Mouse (Mus musculus): ENCODE results near the gene Cyfip1. TPM values are rescaled to one million over a fixed set of nuclear protein-coding genes. Genes with fewer than 3 reads are reported as not detected.
A peak's percentile ranks its signal among the peaks of the same experiment; 100 is the strongest.

The Cyfip1 gene
- 103 and 105 TPM in 2 replicates for polyA plus RNA-seq (2015; fragmentation: Nextera tagmentation; extraction: Ambion mirVana)

- Histone ChIP-seq H3K9ac (peak within 1 kb of the TSS; percentile 94), H3K27me3 (replicated peaks) (no peaks in the 10 kb centered on the region), H3K9me3 (no peaks in the 10 kb centered on the region), H3K27ac (peak within 1 kb of the TSS; percentile 96), H3K4me2 (peak within 1 kb of the TSS; percentile 87), H3K4me3 (replicated peaks) (peak within 1 kb of the TSS; percentile 84), H3K4me1 (no peaks in the 10 kb centered on the region), H3K36me3 (no peaks in the 10 kb centered on the region)
- 45% methylated on average over 7 of the region's 7 CpGs for WGBS
- ATAC-seq (ENCODE audit: insufficient read depth, low FRiP score, low read depth): 0 out of 2 replicates have a peak, but pooled peaks have one; percentile 4
Observed at GRCm38 (mm10) chr7:55841445-55841844, at the start of gene Cyfip1. TSS of gene Cyfip1 (plus strand) at chr7:55841745.

GRCm38 (mm10) chr7:55792280-55792679 is 49.3 kb upstream of the Cyfip1 start:
- Histone ChIP-seq H3K9ac (no peak overlapping the region), H3K4me2 (no peak overlapping the region), H3K9me3 (no peaks in the 10 kb centered on the region), H3K27ac (no peak overlapping the region), H3K27me3 (replicated peaks) (no peaks in the 10 kb centered on the region), H3K4me3 (replicated peaks) (no peak overlapping the region), H3K4me1 (no peaks in the 10 kb centered on the region), H3K36me3 (peaks cover 14% of the 10 kb centered on the region)
- ATAC-seq (ENCODE audit: insufficient read depth, low FRiP score, low read depth): no peak
- 76% methylated on average over 3 of the region's 3 CpGs for WGBS

DNA sequence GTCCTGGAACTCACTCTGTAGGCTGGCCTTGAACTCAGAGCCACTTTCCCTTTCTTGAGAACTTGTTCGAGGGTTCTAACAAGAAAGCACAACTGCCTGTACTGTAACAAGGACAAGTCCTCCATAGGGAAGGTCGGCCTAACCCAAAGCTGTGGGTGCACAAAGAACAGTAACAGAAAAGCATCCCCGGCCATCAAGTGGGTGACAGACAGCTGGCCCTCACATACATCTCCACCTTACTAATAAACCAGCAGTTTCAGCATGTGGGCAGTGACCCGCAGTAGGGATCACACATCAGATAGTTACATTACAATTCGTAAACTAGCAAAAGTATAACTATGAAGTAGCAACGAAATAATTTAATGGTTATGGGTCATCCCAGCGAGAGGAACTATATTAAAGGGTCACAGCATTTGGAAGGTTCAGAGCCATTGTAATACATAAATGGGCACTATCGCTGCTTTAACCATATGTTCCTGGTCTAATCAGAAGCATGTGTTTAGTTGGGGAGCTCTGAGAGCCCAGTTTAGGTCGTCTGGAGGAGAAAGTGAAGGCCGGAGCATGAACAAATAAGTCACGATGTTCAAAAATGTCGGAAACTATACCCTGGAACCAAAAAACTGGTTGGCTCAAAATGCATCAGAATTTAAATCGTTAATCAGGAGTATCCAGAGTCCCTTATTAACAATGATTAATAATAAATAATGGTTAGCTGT is 48.2 kb upstream of the Cyfip1 start:
- WGBS: 37% methylated on average over 13 of the region's 13 CpGs
- Histone ChIP-seq H3K9me3 (no peaks in the 10 kb centered on the region), H3K4me2 (peak overlapping the region; percentile 58), H3K27ac (0 out of 2 replicates have a peak overlapping the region, but pooled peaks have one; percentile 26), H3K36me3 (peaks cover 19% of the 10 kb centered on the region), H3K27me3 (replicated peaks) (no peaks in the 10 kb centered on the region), H3K4me3 (replicated peaks) (peak overlapping the region; percentile 83), H3K4me1 (no peaks in the 10 kb centered on the region), H3K9ac (peak overlapping the region; percentile 39; the same call in 1 of the 2 replicates)
- peak; percentile 15; the same call in 1 of the 2 replicates for ATAC-seq (ENCODE audit: insufficient read depth, low FRiP score, low read depth)

- under 1% methylated on average over 51 of the region's 51 CpGs for WGBS
- ATAC-seq (ENCODE audit: insufficient read depth, low FRiP score, low read depth): peak; percentile 100
Observed at GRCm38 (mm10) chr7:55793952-55794603, 47.5 kb upstream of the Cyfip1 start, which contains the start of gene Tubgcp5. TSS of gene Tubgcp5 (plus strand) at chr7:55794154.

GRCm38 (mm10) chr7:55799981-55800380 is 41.6 kb upstream of the Cyfip1 start:
- no peak overlapping the region for H3K9ac ChIP-seq
- ATAC-seq (ENCODE audit: insufficient read depth, low FRiP score, low read depth): no peak
- H3K36me3 ChIP-seq: peaks cover 33% of the 10 kb centered on the region
- H3K4me3 ChIP-seq (replicated peaks): no peak overlapping the region
- H3K4me2 ChIP-seq: no peak overlapping the region
- H3K9me3 ChIP-seq: no peaks in the 10 kb centered on the region
- no peaks in the 10 kb centered on the region for H3K4me1 ChIP-seq
- no peak overlapping the region for H3K27ac ChIP-seq
- 86% methylated on average over 3 of the region's 3 CpGs for WGBS
- no peaks in the 10 kb centered on the region for H3K27me3 ChIP-seq (replicated peaks)

More at GRCm38 (mm10) chr7:55793952-55794603, 47.5 kb upstream of the Cyfip1 start, which contains the start of gene Tubgcp5:
- Histone ChIP-seq H3K4me3 (replicated peaks) (peak within 1 kb of the TSS; percentile 83), H3K4me2 (peak within 1 kb of the TSS; percentile 58), H3K9ac (peak within 1 kb of the TSS; percentile 71), H3K4me1 (no peaks in the 10 kb centered on the region), H3K36me3 (peaks cover 19% of the 10 kb centered on the region), H3K27ac (peak within 1 kb of the TSS; percentile 63; the same call in 1 of the 2 replicates), H3K9me3 (no peaks in the 10 kb centered on the region), H3K27me3 (replicated peaks) (no peaks in the 10 kb centered on the region)

DNA sequence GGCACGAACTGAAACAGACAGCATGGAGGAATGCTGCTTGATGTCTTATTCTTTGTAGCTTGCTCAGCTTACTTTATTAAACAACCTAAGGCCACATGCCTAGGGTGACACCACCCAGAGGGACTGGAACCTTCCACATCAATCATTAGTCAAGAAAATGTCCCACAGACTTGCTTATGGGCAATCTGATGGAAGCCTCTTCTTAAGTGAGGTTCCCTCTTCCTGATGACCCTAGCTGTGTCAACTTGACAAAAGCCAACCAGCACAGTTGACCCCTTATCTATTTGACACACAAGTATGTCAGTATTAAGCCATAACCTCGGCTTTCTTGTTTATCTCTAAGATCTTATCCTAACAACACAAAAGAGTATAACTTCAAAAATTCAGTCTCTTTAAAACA is 31.6 kb upstream of the Cyfip1 start:
- no peaks in the 10 kb centered on the region for H3K9me3 ChIP-seq
- no peak overlapping the region for H3K9ac ChIP-seq
- H3K36me3 ChIP-seq: peaks cover 39% of the 10 kb centered on the region
- no peaks in the 10 kb centered on the region for H3K4me1 ChIP-seq
- H3K27me3 ChIP-seq (replicated peaks): no peaks in the 10 kb centered on the region
- no peak overlapping the region for H3K4me2 ChIP-seq
- H3K27ac ChIP-seq: no peak overlapping the region
- no peak overlapping the region for H3K4me3 ChIP-seq (replicated peaks)
- ATAC-seq (ENCODE audit: insufficient read depth, low FRiP score, low read depth): no peak
- 76% methylated on average over 2 of the region's 2 CpGs for WGBS

- H3K9ac ChIP-seq: no peak overlapping the region
- no peak overlapping the region for H3K27ac ChIP-seq
- no peaks in the 10 kb centered on the region for H3K4me1 ChIP-seq
- no peak overlapping the region for H3K4me3 ChIP-seq (replicated peaks)
- H3K9me3 ChIP-seq: no peaks in the 10 kb centered on the region
- H3K36me3 ChIP-seq: peaks cover 33% of the 10 kb centered on the region
- ATAC-seq (ENCODE audit: insufficient read depth, low FRiP score, low read depth): no peak
- no peak overlapping the region for H3K4me2 ChIP-seq
- no peaks in the 10 kb centered on the region for H3K27me3 ChIP-seq (replicated peaks)
- 80% methylated on average over 5 of the region's 5 CpGs for WGBS
Observed at GRCm38 (mm10) chr7:55824468-55824867, 17.1 kb upstream of the Cyfip1 start.

GRCm38 (mm10) chr7:55827551-55827950 is 14.0 kb upstream of the Cyfip1 start:
- no peak for ATAC-seq (ENCODE audit: insufficient read depth, low FRiP score, low read depth)
- H3K27ac ChIP-seq: no peak overlapping the region
- H3K27me3 ChIP-seq (replicated peaks): no peaks in the 10 kb centered on the region
- H3K36me3 ChIP-seq: peaks cover 22% of the 10 kb centered on the region
- H3K9ac ChIP-seq: no peak overlapping the region
- H3K9me3 ChIP-seq: no peaks in the 10 kb centered on the region
- no peaks in the 10 kb centered on the region for H3K4me1 ChIP-seq
- H3K4me2 ChIP-seq: no peak overlapping the region
- no peak overlapping the region for H3K4me3 ChIP-seq (replicated peaks)
- 83% methylated on average over 9 of the region's 9 CpGs for WGBS

DNA sequence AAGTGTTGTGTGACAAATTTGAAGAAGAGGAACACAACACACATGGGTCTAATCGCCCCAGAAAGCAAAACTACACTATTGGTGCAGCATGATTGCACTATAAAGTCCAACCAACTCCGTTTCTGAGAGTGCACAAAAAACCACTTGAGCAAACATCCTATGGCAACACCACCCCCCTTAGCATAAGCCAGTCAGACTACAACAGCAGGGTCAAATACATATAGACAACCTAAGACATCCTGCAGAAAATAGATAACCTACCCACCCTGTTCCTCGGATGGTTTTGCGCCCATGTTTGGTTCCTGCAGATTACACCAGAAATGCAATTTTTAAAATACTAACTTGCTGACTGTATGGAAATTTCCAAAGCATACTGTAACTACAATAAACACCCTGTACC is 4.7 kb upstream of the Cyfip1 start:
- H3K9me3 ChIP-seq: no peaks in the 10 kb centered on the region
- ATAC-seq (ENCODE audit: insufficient read depth, low FRiP score, low read depth): no peak
- 74% methylated on average over 4 of the region's 4 CpGs for WGBS

DNA sequence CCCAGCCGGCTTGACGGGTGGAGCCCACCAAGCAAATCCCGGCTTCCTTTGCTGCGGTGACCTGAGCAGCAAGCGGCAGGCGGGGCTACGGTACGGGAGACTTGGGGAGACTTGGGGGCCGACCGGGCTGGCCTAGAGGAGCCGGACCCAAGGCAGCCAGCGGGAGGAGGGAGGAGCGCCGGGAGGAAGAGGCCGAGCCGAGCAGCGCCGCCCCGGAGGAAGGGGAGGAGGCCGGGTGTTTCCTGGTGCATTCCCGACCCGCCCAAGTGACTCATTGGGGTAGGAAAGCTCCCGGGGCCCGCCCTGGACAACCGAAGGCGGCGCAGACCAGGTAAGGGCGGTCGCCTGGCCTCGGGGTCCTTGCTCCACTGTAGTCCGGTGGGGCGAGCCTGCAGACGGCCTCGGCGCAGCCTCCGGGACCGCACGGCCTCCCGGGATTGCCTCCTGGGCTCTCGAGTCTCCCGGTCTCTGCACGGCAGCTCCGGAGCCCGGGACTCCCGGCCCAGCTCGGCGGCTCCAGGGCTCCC is 495 bp downstream of the Cyfip1 start:
- Histone ChIP-seq H3K9me3 (no peaks in the 10 kb centered on the region), H3K27me3 (replicated peaks) (no peaks in the 10 kb centered on the region), H3K4me3 (replicated peaks) (peak overlapping the region; percentile 84), H3K9ac (peak overlapping the region; percentile 94), H3K36me3 (no peaks in the 10 kb centered on the region), H3K4me2 (peak overlapping the region; percentile 87), H3K27ac (peak overlapping the region; percentile 96), H3K4me1 (no peaks in the 10 kb centered on the region)
- ATAC-seq (ENCODE audit: insufficient read depth, low FRiP score, low read depth): peak; percentile 97
- under 1% methylated on average over 46 of the region's 47 CpGs for WGBS

More for the DNA sequence above, 4.7 kb upstream of the Cyfip1 start:
- Histone ChIP-seq H3K27me3 (replicated peaks) (no peaks in the 10 kb centered on the region), H3K27ac (no peak overlapping the region), H3K4me3 (replicated peaks) (no peak overlapping the region), H3K36me3 (peaks cover 1% of the 10 kb centered on the region; the same call in 1 of the 2 replicates), H3K4me2 (no peak overlapping the region), H3K4me1 (no peaks in the 10 kb centered on the region), H3K9ac (no peak overlapping the region)

DNA sequence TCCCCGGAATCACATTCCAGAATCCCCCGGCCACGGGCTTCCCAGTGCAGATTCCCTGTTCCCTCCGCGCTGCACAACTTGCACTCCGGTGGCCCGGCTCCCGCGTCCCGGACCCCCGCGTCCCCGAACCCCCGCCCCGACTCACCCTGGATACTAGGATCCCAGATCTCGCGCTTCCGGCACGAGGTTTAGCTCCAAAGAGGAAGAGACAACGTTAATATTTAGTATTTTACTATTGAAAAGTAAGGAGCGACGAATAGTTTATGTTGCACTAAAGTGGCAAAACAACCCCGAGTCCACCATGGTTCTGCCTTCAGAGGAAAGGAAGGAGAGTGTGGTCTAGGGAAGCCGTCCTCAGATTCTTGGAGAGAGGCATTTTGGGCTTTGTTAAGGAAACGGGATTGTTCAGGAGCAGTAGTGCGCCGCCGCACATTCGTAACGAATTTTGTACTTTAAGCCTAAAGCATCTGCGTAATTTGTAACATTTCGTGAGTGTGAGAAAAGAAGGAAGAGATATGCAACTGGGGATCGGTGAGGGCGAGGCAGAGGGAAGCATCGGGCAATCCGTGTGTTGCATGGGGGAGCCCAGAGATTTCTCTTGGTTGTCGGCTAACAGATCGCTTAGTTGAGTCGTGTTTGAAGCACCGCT is 1.1 kb downstream of the Cyfip1 start:
- H3K9ac ChIP-seq: peak overlapping the region; percentile 94
- peak overlapping the region; percentile 84 for H3K4me3 ChIP-seq (replicated peaks)
- H3K36me3 ChIP-seq: no peaks in the 10 kb centered on the region
- ATAC-seq (ENCODE audit: insufficient read depth, low FRiP score, low read depth): peak; percentile 48
- no peaks in the 10 kb centered on the region for H3K4me1 ChIP-seq
- peak overlapping the region; percentile 96 for H3K27ac ChIP-seq
- WGBS: 2% methylated on average over 40 of the region's 40 CpGs
- H3K9me3 ChIP-seq: no peaks in the 10 kb centered on the region
- H3K27me3 ChIP-seq (replicated peaks): no peaks in the 10 kb centered on the region
- peak overlapping the region; percentile 87 for H3K4me2 ChIP-seq

All from stomach, embryonic 15.5 days (tissue).